Mouse (Mus musculus) heart, embryonic 11.5 days (tissue): ENCODE data around the gene Aff3. TPM values are rescaled to one million over a fixed set of nuclear protein-coding genes. Genes with fewer than 3 reads are reported as not detected.

Source experiments
- ATAC-seq: fragments of 200-750 bp; cut with Nextera tagmentation; replicated peaks from 2 replicates; pipeline ENCODE4 v1.8.0; 2017; ENCODE audit warnings: moderate library complexity; ENCODE audit not compliant: insufficient number of reproducible peaks, low FRiP score, low TSS enrichment
- H3K27ac ChIP-seq: fragments of 300-500 bp; sonication (generic); 2 replicates; pipeline ENCODE4 v1.5.1; 2014; ENCODE audit warnings: mild to moderate bottlenecking, low read depth, low read length
- H3K27me3 ChIP-seq: fragments of 300-500 bp; sonication (generic); 2 replicates; pipeline ENCODE4 v1.6.1; 2014; ENCODE audit warnings: mild to moderate bottlenecking, low read length, mixed read lengths; ENCODE audit not compliant: control insufficient read depth, insufficient read depth
- H3K36me3 ChIP-seq: fragments of 300-500 bp; sonication (generic); 2 replicates; pipeline ENCODE4 v1.6.1; 2014; ENCODE audit warnings: mild to moderate bottlenecking, low read length, moderate library complexity, mixed read lengths; ENCODE audit not compliant: control insufficient read depth, insufficient read depth
- H3K4me1 ChIP-seq: fragments of 300-500 bp; sonication (generic); 2 replicates; pipeline ENCODE4 v1.6.1; 2014; ENCODE audit warnings: low read length; ENCODE audit not compliant: control insufficient read depth, insufficient read depth
- H3K4me2 ChIP-seq: fragments of 300-500 bp; sonication (generic); 2 replicates; pipeline ENCODE4 v1.6.1; 2014; ENCODE audit warnings: mild to moderate bottlenecking, moderate library complexity
- H3K4me3 ChIP-seq: fragments of 300-500 bp; sonication (generic); 2 replicates; pipeline ENCODE4 v1.5.1; 2014; ENCODE audit warnings: low read depth, low read length
- H3K9ac ChIP-seq: fragments of 300-500 bp; sonication (generic); 2 replicates; pipeline ENCODE4 v1.6.1; 2014; ENCODE audit warnings: mild to moderate bottlenecking, low read depth, low read length, moderate library complexity
- H3K9me3 ChIP-seq: fragments of 300-500 bp; sonication (generic); replicated peaks from 2 replicates; pipeline ENCODE4 v1.6.1; 2016; ENCODE audit warnings: low read length; ENCODE audit not compliant: control insufficient read depth
- WGBS: fragments of 180-500 bp; shearing (Covaris S2); extraction: QIAGEN DNeasy Blood & Tissue Kit; methylation state at CpG from one replicate; pipeline ENCODE4 v1.1.7; 2014; ENCODE audit not compliant: insufficient replicate concordance; 5-methylcytosine and 5-hydroxymethylcytosine counted together
- polyA plus RNA-seq: library from polyadenylated mRNA; unstranded; fragments of >200 nt; fragmentation: Nextera tagmentation; extraction: Ambion mirVana; gene quantifications from 2 replicates; pipeline ENCODE4 v1.2.1, GENCODE M21; 2014

Aff3 gene
- polyA plus RNA-seq, 1 experiment from 2014 or later = 6.7 TPM

DNA sequence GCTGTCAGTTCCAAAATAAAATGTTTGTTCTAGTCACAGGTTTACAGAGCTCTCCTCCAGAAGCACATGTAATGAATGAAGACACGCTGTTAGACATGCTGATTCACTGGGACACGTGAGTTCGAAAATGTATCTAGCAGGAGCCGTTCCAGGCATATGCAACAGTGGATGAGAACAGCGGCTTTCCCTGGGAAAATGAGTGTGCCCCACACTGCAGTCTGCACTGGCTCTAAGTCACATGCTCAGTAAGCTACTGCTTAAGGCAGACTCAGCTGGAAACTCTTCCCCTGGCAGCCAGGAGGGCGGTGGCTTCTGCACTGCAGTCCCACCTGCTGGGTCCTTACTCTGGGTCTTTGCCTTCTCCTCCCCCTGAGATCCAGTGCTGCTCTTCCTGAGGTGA lies 271.2 kb downstream of the Aff3 start:
- WGBS = 45% methylated on average over 6 of the region's 6 CpGs
- no peak overlapping the region for H3K4me2 ChIP-seq
- peaks cover 32% of the 10 kb centered on the region for H3K4me1 ChIP-seq
- H3K9me3 ChIP-seq = no peaks in the 10 kb centered on the region
- no peak overlapping the region for H3K27ac ChIP-seq
- 0 out of 2 replicates have a peak overlapping the region, but pooled peaks have one; percentile 22 for H3K9ac ChIP-seq
- no peaks in the 10 kb centered on the region for H3K27me3 ChIP-seq
- H3K36me3 ChIP-seq = no peaks in the 10 kb centered on the region
- ATAC-seq = no peak
- H3K4me3 ChIP-seq = no peak overlapping the region

DNA sequence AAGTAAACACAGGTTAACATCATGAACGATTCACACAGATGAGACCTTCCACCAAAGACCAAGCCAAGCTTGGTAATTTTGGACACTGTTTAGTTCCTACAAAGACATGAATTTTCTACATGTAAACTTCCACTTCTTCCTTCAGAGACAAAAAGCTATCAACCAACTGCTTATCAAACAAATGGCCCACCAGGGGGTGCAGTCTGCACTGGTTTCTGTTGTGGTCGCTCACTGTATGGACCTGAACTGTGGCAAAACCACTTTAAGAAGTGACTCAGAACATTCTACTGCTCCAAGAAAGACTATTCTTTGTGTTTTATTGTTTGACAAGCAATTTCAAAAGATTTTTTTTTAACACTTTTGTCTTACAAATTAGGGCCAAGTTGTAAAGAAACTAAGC lies 271.8 kb downstream of the Aff3 start:
- Histone ChIP-seq H3K27me3 (no peaks in the 10 kb centered on the region), H3K4me1 (peaks cover 26% of the 10 kb centered on the region), H3K9me3 (no peaks in the 10 kb centered on the region), H3K36me3 (no peaks in the 10 kb centered on the region), H3K4me3 (no peak overlapping the region), H3K27ac (no peak overlapping the region), H3K9ac (no peak overlapping the region), H3K4me2 (no peak overlapping the region)
- ATAC-seq = no peak
- WGBS = 36% methylated on average over 2 of the region's 2 CpGs

GRCm38 (mm10) chr1:38390886-38391249 lies 273.9 kb downstream of the Aff3 start:
- Histone ChIP-seq H3K9ac (no peak overlapping the region), H3K9me3 (no peaks in the 10 kb centered on the region), H3K4me2 (no peak overlapping the region), H3K4me1 (peaks cover 20% of the 10 kb centered on the region), H3K36me3 (no peaks in the 10 kb centered on the region), H3K27ac (no peak overlapping the region), H3K27me3 (no peaks in the 10 kb centered on the region), H3K4me3 (no peak overlapping the region)
- ATAC-seq = no peak
- 67% methylated on average over 7 of the region's 7 CpGs for WGBS

DNA sequence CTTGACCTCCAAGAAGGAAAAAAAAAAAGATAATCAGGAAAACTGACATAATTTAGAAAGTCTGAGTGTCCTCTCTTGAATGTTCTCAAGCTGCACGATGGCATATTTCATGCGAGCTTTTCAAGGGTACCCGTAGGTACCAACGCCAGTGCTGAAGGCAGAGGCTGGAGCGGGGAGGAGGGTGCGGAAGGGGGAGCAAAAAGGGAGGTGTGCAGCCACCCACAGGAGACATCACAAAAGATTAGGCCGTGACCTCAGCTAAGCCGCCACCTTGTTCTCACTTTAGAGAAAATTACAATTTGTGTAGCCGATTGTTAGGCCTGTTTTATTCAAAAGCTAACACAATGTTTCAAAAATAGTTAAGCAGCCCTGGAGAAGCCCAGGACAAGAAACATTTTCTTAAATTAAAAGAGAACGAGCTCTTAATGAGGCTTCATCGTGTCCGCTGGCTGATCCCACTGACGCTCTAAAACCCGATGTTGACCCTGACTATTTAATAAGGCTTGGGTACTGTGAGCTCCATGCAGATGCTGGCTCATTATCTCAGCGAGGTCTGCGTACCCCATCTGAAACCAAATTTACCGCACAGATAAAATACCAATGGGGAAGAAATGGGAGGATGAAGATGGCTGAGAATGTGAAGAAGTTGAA lies 274.4 kb downstream of the Aff3 start:
- 83% methylated on average over 17 of the region's 17 CpGs for WGBS
- H3K36me3 ChIP-seq = no peaks in the 10 kb centered on the region
- no peaks in the 10 kb centered on the region for H3K27me3 ChIP-seq
- ATAC-seq = no peak
- H3K9me3 ChIP-seq = no peaks in the 10 kb centered on the region
- H3K4me1 ChIP-seq = peaks cover 22% of the 10 kb centered on the region
- no peak overlapping the region for H3K27ac ChIP-seq
- no peak overlapping the region for H3K4me2 ChIP-seq
- H3K9ac ChIP-seq = no peak overlapping the region
- H3K4me3 ChIP-seq = no peak overlapping the region

DNA sequence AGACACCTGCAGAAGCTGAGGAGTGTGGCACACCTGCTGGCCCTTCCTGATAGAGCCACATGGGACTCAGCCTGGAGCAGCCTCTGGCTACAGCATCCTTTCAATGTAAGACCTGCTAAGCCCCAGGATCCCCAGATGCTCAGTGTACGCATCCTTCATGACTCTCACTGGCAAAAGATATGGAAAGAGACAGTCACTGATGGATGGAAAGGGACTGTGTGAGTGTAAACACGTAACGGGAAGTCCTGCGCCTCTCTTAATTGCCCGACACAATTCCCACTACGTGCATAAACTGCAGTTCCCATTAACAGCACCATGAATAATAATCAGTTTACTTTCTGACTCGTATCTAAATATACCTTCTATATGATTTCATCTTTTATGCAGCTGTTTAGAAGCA lies 275.2 kb downstream of the Aff3 start:
- Histone ChIP-seq H3K36me3 (no peaks in the 10 kb centered on the region), H3K4me1 (peaks cover 20% of the 10 kb centered on the region)
- no peak for ATAC-seq

DNA sequence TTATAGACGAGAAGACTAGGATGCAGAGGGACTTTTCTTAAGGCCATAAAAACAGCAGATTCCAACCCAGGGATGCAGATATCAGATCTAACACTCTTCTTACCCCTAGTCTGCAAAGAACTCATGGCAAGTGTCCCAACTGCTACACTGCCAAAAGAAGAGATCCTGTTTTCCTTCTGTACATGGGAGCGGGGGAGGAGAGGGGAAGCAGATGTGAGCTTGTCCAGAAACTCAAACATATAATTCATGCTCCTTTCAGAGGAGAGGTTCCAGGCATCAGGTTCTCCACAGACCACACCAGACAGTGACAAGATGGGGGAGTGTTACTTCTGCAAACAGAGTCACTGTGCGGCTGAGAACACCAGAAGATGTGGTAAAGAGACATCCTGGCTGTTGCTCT lies 276.3 kb downstream of the Aff3 start:
- Histone ChIP-seq H3K9ac (no peak overlapping the region), H3K4me3 (no peak overlapping the region)
- WGBS = 78% methylated on average over 3 of the region's 3 CpGs

More for the DNA sequence above, 275.2 kb downstream of the Aff3 start:
- H3K4me3 ChIP-seq = no peak overlapping the region
- H3K27me3 ChIP-seq = no peaks in the 10 kb centered on the region
- 82% methylated on average over 7 of the region's 7 CpGs for WGBS
- no peak overlapping the region for H3K9ac ChIP-seq
- no peak overlapping the region for H3K4me2 ChIP-seq
- no peak overlapping the region for H3K27ac ChIP-seq
- no peaks in the 10 kb centered on the region for H3K9me3 ChIP-seq

DNA sequence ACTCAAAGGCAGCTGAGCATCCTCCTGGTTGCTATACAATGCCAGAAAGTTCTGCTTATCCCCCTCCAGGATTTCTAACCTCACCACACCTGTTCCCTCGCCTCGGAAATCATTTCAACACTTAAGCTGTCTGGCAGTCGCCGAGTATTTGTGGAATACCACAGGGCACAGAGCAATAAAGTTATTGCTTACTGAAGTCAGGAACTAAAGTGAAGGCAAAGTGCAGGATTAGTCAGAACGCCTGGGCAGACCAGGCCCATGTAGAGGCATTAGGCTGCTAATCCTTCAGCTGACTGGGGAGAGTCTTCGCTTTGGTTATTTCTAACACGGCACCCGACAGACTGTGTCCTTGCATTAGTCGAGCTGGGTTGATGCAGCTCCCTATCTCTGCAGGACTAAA lies 277.3 kb downstream of the Aff3 start:
- Histone ChIP-seq H3K27ac (no peak overlapping the region), H3K4me3 (no peak overlapping the region), H3K9me3 (no peaks in the 10 kb centered on the region), H3K36me3 (no peaks in the 10 kb centered on the region), H3K27me3 (no peaks in the 10 kb centered on the region), H3K4me1 (peaks cover 19% of the 10 kb centered on the region), H3K4me2 (no peak overlapping the region), H3K9ac (no peak overlapping the region)
- ATAC-seq = no peak
- 58% methylated on average over 9 of the region's 9 CpGs for whole genome bisulfite sequencing

More for the DNA sequence above, 276.3 kb downstream of the Aff3 start:
- no peak overlapping the region for H3K27ac ChIP-seq
- H3K4me2 ChIP-seq = no peak overlapping the region
- ATAC-seq = no peak
- H3K36me3 ChIP-seq = no peaks in the 10 kb centered on the region
- H3K9me3 ChIP-seq = no peaks in the 10 kb centered on the region
- peaks cover 20% of the 10 kb centered on the region for H3K4me1 ChIP-seq
- H3K27me3 ChIP-seq = no peaks in the 10 kb centered on the region

GRCm38 (mm10) chr1:38384457-38385121 lies 280.2 kb downstream of the Aff3 start:
- peaks cover 5% of the 10 kb centered on the region for H3K9me3 ChIP-seq
- no peaks in the 10 kb centered on the region for H3K36me3 ChIP-seq
- no peak for ATAC-seq
- peak overlapping the region; percentile 46 for H3K27ac ChIP-seq
- peaks cover 19% of the 10 kb centered on the region for H3K4me1 ChIP-seq
- no peak overlapping the region for H3K4me3 ChIP-seq
- H3K9ac ChIP-seq = no peak overlapping the region
- H3K27me3 ChIP-seq = no peaks in the 10 kb centered on the region
- 29% methylated on average over 16 of the region's 16 CpGs for WGBS
- peak overlapping the region; percentile 38 for H3K4me2 ChIP-seq

- no peak for ATAC-seq
- Histone ChIP-seq H3K4me3 (no peak overlapping the region), H3K4me1 (peaks cover 19% of the 10 kb centered on the region), H3K27me3 (no peaks in the 10 kb centered on the region), H3K9me3 (peaks cover 5% of the 10 kb centered on the region), H3K9ac (no peak overlapping the region), H3K27ac (peak overlapping the region; percentile 46), H3K36me3 (no peaks in the 10 kb centered on the region), H3K4me2 (no peak overlapping the region)
- 54% methylated on average over 7 of the region's 7 CpGs for WGBS
Observed at GRCm38 (mm10) chr1:38384010-38384409, 280.7 kb downstream of the Aff3 start.
